Mouse (Mus musculus) urinary bladder, postnatal 36 days (tissue): ENCODE measurements around the gene Tmem191c.
"Not testable (repeated sequence)": the region's sequence is repeated elsewhere in the genome, so short reads cannot be mapped to it uniquely, and the experiment has no call there.

ENCODE experiments used
- DNase-seq, 2 experiments: peaks; one replicate each; pipeline ENCODE4 v3.0.0; 2022; ENCODE audit warnings: low spot score in 2 of 2, mixed read lengths in 1 of 2

Gene Tmem191c

DNA sequence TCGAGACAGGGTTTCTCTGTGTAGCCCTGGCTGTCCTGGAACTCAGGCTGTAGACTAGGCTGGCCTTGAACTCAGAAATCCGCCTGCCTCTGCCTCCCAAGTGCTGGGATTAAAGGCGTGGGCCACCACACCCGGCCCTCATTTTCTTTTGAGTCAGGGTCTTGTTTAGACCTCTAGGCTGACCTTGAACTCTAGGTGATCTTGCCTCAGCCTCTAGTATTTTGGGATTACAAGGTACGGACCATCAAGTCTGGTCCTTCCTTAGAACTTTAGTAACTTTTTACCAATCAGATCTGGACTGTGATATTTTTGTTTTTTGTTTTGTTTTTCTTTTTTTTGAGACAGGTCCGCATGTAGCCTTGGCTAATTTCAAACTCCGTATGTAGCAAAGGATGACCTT lies at the start of gene Tmem191c:
TSS of gene Tmem191c (plus strand) at position 357 of the 400 bp plus-strand sequence.
- DNase-seq: no peak

DNA sequence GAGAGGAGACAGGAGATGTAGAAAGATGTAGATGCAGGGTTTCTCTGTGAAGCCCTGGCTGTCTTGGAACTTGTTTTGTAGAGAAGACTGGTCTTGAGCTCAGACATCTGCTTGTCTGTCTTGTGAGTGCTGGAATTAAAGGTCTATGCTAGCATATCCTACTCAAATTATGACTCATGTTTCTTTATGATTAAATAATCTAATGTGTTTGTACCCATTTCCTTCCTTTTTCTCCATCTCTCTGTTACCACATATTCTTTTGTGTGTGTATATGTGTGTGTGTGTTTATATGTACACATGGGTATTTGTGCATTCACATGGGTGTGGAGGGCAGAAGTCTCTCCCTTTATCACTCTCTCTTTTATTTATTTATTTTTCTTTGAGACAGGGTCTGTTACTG lies 49.4 kb upstream of the Tmem191c start:
- DNase-seq: no peak

DNA sequence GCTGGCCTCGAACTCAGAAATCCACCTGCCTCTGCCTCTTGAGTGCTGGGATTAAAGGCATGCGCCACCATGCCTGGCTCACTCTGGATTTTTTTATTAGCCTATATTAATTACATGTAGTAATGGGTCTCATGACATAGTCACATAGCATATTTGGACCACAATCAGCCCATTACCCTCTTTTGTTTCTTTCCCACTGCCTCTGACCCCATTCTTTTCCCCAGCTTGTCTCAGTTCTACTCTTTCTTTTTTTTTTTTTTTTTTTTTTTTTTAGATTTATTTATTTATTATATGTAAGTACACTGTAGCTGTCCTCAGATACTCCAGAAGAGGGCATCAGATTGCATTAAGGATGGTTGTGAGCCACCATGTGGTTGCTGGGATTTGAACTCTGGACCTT lies 44.4 kb upstream of the Tmem191c start:
- DNase-seq: not testable (repeated sequence)

DNA sequence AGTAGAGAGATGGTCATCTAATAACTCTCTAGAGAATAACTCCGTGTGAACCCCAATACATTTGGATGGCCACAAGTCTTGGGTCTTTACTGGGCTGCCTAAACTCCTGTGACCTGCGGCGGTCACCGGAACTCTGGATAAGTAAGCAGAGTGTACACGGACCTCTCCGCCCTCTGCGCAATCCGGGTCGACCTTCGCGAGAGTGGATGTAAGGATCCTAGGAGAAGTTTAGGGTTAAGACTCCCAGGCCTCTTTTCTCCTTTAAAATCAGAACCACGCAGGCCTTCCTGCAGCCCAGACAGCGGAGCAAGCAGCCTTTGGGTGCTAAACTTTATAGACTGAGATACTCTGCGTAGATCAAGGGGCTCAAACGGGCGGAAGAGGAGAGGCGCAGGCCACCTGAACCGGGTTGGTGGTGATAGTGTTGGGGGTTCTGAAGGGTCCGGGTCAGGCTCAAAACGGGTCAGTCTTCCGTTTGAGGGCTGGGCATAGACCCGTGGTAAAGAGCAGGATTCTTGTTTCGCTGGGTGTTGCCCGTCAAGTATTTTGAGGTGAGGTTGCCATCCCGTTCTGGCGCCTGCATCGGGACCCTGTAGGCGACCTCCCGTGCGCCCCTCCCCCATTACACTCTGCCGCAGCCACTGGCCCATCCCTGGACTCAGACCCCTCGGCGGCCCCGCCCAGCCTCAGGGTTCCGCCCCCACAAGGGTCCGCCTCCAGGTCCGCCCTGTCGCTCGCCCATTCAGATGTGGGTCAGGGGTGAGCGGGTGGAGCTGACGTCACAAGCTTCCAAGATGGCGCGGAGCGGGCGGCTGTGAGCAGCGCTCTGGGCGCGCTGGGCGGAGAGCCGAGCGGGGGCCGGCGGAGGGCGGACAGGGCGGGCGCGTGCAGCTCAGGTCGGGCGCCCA lies 42.8 kb upstream of the Tmem191c start, which contains the start of gene Hic2:
TSS of gene Hic2 (plus strand) at position 779 of the 908 bp plus-strand sequence.
- DNase-seq: peak; percentile 93 to 95

DNA sequence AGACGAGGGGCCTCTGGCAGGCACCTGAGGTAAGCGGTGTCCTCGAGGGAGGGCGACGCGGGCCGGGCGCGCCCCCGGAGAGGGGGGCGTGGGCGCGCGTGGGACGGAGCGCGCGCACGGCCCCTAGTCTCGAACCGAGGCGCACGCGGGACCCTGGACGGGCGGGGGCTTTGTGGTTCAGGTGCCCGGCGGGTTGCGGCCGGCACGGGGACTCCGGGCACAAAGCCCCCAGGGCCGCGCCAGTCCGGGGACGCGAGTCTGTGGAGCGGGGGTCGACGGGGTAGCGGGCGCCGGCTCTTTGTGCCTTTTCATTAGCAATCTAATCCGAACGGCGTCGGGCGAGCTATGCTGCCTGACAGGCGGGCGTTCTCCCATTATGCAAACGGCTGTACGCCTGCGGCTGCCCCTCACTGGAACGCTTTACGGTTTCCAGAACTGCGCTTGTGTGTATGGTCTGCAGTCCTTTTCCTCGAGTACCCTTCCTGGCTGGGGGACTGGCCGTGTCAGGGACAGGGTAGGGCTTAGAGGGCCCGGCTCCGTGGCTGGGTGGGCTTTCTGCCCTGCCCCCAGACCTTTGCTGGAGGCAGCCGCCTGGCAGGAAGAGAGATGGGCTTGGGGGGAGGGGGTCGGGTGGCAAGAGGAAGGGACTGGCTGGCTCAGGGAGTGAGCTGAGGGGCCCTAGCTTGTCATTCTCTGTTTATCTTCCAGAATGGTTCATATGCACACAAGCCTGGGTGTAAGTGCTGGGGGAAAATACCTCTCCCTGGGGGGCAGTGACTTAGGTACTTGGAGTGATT lies 42.0 kb upstream of the Tmem191c start:
- DNase-seq: peak in 1 of 2 experiments; percentile 22

DNA sequence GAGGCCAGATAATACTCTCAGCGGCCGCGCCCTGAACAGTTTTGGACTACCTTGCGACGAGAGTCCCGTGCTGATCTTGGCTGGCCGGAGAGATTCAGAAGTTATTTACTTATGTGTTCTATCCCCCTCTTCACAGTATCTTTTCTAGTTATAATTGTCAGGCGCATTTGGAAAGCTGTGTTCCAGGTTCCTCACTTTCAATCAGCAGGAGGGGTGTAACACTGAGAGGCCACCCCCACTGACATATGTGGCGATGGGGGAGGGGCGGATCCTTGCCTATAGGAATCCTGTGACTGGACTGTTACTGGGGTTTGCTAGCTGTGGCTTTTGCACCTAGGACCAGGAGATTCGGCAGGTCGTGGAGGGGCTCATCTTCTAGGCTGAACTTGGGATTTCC lies 41.4 kb upstream of the Tmem191c start:
- no peak for DNase-seq

DNA sequence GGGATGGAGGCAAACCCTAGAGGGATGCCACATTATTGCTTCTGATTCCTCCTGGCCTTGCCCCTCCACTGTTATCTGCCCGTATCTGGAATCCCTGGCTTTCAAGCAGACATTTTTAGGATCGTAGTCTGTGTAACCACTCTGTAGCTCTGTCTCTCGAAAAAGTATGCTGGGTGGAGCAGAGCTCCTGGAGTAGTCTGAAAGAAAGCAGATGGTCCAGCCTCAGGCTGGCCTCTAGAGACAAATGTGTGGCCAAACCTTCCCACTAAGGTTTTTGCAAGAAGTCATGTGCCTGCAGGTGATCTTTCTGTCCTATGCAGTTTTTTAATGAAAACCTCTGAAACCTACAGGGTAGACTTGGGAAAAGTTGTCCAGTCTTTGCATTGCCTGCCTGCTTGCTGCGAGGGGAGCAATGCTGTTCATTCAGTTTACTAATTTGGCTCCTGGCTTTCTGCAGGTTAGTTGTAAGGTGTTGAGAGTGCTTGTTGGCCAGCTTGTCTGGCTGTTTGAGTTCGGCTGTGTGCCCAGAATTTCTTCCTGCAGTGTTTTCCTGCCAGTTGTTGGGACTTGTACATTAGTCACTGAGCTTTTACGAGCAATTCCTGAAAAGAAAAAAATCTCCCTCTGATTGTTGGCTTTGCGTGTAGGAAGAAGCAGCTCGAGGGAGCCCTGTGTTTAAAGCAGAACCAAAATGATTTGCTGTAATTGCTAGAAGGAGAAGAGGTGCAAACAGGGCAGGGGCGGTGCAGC lies 40.8 kb upstream of the Tmem191c start:
- peak in 1 of 2 experiments; percentile 59 for DNase-seq

DNA sequence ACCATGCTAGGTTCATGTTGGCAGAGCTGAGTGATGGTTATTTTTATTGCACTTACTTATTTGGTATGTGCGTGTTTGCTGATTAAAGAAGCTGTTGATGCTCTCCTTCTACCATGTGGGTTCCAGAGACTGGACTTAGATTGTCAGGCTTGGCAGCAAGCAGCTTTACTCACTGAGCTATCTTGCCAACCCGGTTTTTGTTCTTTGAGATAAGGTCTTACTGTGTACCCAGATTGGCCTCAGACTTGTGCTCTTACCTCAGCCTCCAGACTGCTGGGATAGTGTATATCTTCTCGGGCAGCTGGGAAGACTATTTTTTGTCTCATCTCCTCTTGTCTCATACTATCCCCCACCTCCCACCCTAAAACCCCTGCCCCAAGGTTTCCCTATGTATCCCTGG lies 38.2 kb upstream of the Tmem191c start:
- DNase-seq: no peak

DNA sequence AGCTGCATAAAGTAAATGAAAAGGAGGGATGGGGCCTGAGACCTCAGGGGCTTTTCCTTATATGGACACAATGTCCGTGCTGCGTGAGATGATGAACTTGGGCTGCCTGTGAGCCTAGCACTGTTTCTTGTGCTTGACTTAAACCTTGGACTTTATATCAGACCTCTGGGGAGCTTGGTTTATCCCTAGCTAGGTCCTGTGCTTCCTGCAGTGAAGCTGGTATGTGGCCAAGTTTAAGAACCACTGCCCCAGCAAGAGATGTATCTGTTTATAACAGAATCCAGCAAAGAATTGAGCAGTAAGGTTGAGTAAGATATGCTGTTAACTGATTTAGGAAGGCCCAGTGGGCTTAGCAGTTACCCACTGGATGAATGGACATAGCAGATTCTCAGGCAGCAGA lies 36.5 kb upstream of the Tmem191c start:
- no peak for DNase-seq

DNA sequence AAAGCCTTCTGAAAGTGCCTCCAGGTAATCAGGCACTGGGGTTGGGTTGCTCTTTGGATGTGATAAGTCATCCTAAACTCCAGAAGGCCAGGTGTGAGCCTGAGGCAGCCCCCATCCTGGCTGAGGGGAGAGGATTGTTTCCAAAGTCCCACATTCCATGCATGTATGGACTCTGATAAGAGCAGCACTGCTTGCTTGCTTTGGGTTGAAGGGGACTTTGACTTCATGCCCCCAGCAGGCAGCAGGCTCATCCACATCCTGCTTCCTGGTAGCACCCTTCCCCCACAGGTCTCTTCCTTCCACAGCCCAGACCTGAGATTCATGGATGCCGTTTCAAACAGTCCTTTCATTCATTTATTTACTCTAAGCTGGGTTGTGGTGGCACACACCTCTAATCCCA lies 32.1 kb upstream of the Tmem191c start:
- DNase-seq: no peak

DNA sequence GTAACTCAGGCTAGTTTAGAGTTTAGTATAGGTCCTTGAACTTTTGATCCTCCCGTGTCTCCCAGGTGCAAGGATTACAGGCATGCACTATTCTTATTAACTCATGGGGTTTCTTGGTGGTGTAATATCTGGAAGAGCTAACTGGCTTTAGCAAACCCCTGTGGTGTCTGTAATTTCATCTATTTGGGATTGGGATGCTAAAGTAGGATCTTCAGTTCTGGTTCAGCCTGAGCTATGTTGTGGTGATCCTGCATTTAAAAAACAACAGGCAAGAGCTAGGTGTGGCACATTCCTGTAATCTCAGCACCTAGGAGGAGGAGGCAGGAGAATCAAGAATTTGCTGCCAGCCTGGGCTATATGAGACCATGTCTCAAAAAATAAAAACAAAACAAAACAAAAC lies 30.9 kb upstream of the Tmem191c start:
- DNase-seq: no peak

DNA sequence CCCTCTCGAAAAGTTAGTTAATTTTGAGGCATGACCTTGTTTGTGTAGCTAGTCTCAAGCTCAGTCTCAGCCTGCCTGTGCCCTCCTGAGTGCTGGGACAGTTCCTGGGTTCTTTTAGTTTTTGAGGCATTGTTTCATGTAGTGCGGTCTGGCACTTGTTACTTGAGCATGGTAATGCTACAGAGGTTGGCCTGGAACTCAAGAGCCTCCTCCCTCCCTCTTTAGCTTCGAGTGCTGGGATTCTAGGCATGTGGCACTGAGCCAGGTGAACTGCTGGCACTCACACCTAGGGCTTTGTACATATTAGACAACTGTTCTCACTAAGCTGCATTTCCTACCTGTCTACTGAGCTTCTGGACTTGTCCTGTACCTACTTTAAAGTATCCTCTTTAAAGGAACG lies 28.1 kb upstream of the Tmem191c start:
- DNase-seq: no peak

DNA sequence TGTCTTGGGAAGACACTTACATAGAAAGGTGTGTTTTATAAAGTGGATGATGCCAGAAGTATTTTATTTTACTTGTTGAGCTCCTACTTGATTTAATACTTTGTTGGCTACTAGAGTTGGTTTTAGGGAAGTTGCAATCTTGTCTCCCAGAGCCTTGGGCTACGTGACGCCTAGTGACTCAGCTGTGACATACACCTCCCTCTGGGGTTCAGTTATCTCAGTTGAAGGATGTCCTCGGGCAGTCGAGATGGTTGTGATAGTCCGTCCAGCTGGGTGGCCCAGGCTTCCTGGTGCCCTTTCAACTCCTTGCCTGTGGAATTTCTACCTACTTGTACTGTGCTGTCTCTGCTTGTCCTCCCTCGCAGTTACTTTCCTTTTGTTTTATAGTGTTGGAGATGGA lies 26.7 kb upstream of the Tmem191c start:
- DNase-seq: no peak

DNA sequence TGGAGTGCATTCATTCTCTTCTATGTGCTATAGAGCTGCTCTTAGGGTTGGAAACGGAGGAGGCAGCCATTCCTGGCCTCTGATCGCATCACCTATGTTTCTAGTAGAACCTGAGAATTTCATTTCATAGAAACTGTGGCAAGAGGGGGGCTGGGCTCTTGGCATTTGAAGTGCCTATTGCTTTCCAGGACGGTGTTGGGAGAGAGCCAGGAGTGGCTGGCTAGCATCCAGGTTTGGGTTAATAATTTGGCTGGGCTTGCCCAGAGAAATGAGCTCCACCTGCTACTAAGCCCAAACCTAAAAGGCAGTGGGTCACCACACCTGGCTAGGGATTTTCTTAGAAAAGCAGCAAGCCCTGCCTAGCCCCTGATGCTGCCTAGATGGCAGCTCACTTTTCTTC lies 24.3 kb upstream of the Tmem191c start:
- peak; percentile 67 to 82 for DNase-seq

DNA sequence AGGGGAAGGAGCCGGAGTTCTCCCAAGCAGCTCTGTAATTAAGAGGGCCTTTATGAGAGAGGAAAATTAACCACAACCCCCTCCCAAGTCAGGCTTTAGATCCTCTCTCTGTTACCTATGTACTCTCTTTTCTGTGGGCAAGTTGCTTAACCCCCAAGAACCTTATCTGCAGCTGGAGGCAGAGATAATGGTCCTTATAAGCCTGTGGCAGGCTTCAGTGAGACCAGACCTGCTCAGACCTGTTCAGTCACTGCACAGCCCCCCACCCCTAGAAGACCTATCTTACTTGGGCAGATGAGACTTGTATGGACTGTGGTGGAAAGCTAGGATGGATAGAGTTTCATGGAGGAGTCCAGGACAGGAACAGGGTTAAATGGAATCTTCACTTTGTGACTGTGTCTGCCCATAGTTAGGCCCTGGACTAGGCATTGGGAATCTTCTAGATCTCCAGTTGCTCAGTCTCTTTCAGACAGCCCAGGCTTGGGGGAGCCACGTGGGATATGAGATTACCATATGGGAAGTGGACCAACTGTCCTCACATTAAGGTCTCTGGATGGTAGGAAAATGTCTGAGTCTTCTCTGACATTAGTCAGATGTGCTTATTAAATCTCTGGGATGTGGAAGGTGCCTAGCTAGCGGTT lies 23.7 kb upstream of the Tmem191c start:
- DNase-seq: no peak

DNA sequence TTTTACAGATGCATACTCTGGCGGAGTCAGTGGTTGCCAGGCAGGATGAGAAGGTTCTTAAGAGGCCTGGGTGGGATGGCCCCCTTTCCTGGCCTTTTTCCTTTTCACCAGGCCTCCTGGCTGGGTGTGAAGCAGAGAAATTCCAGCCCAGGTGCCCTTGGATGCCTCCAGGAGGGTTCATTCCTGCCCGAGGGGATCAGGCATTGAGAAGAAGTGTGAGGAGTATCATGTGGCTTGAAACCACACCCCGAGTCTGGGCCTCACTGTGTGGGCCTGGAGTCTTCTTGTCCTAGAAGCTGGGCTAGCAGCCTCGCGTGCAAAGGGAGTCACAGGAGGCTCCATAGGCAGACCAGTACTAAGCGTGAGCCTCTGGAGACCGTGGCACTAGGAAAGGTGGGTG lies 23.0 kb upstream of the Tmem191c start:
- DNase-seq: no peak

DNA sequence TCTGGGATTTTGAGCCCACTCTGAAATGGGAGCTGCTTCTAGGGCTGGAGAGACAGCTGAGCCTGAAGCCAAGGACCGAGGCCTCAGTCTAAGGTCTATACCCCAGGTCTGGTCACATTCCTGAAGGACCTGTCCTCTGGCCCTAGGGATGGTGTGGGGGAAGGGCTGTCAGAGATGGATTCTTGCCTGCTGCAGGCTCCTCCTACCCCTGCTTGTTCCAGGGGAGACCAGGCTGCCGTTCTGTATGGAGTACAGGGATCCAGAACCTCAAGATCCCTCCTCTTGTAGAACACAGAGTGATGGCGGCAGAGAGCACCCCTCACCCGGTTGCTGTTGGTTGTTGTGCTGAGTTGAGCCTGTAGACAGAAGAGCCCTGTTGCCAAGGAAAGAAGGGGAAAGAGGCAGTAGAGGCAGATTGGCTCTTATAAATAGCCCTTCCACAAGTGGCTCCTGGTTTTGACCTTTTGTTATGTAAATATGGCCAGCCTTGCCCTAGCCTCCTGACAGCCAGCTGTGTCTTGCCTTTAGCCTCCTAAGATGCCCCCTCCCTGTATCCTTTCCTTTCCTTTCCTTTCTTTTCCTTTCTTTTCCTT lies 21.8 kb upstream of the Tmem191c start:
- DNase-seq: no peak

DNA sequence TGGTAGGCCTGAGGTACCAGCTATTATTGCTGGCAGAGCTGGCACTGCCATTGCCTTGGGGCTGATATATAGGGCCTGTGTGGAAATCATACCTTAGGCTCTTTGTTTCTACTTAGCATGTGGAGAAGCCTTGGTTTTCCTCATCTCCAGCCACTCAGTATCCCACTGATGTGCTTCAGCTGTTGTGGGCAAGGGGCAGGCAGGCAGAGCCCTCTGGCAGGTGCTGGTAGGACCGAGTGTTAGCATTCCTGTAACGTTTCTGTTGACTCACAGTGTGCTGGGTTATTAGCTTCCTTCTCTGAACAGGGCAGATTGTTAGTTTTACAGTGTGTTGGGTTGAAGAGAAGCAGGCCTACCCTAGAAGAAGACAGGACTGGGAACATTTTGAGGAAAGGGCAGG lies 20.6 kb upstream of the Tmem191c start:
- no peak for DNase-seq

DNA sequence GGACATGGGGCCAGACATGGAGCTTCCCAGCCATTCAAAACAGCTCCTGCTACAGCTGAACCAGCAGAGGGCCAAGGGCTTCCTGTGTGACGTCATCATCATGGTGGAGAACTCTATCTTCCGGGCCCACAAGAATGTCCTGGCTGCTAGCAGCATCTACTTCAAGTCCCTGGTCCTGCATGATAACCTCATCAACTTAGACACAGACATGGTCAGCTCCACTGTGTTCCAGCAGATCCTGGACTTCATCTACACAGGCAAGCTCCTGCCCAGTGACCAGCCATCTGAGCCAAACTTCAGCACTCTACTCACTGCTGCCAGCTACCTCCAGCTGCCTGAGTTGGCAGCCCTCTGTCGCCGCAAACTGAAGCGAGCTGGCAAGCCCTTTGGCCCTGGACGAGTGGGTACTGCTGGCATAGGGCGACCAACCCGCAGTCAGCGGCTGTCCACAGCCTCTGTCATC lies 18.5 kb upstream of the Tmem191c start:
- no peak for DNase-seq

DNA sequence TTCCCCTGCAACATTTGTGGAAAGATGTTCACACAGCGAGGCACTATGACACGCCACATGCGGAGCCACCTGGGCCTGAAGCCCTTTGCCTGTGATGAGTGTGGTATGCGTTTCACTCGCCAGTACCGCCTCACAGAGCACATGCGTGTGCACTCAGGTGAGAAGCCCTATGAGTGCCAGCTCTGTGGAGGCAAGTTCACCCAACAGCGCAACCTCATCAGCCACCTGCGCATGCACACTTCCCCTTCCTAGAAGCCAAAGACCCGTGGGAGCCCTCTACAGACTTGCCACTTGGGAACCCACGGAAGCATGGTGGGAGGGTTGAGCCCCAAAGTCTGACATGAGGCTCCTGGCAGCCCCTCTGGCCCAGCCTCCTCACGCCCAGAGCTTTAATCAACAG lies 17.0 kb upstream of the Tmem191c start:
- no peak for DNase-seq

DNA sequence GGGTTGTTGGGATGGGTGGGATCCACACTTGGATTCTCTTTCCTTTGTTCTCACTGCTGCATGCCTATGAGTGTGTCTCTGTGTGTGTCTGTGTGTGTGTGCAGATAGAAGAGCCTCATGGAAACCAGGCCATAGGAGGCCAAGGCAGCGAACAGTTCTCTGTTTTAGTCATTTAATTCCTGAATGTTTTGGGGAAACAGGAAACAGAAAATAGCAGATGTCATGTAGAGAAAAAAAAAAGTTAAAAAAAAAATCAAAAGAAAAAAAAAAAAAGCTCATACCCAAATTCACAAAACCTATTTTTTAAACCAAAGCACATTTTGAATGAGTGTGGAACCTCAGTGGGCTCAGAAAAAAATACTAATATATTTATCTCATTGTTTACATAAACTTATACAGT lies 14.5 kb upstream of the Tmem191c start:
- no peak for DNase-seq
